9 mouse cellular contexts compared by ENCODE assay signal in the genomic region with DNA sequence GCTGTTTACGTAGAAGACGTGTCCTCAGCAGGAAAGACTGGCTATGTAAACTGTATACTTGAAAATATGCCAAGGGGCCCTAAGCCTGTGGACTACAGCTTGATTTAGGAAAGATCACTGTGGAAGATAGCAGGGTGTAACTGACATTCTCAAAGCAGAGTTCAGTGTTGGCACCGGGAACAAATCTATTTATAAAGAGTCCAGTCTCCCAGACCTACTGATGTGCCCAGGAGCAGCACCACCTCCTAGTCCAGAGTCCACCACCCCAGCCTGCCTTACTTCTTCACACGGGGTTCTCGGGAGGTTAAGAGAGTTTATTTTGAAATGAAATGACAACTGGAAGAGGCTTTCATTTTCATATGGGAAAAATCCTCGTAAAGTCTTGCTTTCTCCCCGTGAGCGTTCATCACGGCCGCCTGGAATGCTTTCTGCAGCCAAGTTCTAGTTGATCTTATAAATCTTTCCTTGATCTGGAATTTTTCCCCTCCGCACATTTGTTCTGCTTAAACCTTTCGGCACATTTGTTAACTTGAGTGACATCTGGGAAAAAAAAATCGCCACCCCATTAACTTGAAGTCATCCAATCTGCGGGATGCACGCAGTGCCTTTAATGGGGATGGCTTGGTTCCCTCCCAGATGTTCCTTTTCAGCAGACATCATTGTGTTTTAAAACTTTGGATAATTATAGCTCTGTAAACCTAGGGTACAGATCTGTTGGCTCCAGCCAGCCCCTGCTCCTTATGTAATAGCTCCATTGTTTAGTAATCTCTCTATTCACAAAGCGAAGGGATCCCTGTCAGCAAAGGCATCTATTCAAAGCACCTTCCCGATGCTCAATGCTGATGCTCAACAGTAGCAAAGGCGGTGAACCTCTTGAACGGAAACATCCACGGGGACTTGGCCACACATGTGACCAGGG.
DNase-seq lines count a peak whose midpoint lies in the region; ATAC-seq and TF ChIP-seq lines count a peak whose summit lies in the region.
"Had no signal": no experiment of that assay in that cellular context is flagged by ENCODE, and none has a peak within 500 bp of the region (broad histone marks: within the 10 kb centered on the region; RNA-seq: fewer than 3 reads in every experiment).

No protein-coding gene starts in this region.

- H3K4me1 ChIP-seq in heart, embryonic 10.5 days: peaks cover 54% of the 10 kb centered on the region
- peaks cover 6% of the 10 kb centered on the region; the same call in 1 of the 2 replicates for H3K4me1 ChIP-seq in midbrain, postnatal 0 days (ENCODE audit: insufficient read depth, low read length)
- H3K4me1 ChIP-seq in liver, embryonic 12.5 days: peaks cover 3% of the 10 kb centered on the region; the same call in 1 of the 2 replicates

- 64% methylated on average over 20 of the region's 20 CpGs for WGBS in heart, embryonic 10.5 days
- 21% methylated on average over 20 of the region's 20 CpGs for WGBS in midbrain, postnatal 0 days
- 67% methylated on average over 20 of the region's 20 CpGs for WGBS in liver, embryonic 12.5 days (ENCODE audit: insufficient replicate concordance)

- H3K9ac ChIP-seq in midbrain, postnatal 0 days (replicated peaks; ENCODE audit: low read length, poor library complexity, severe bottlenecking): no peak overlapping the region
- H3K9ac ChIP-seq in liver, embryonic 12.5 days: no peak overlapping the region

- H3K36me3 ChIP-seq in heart, embryonic 10.5 days: no peaks in the 10 kb centered on the region
- H3K36me3 ChIP-seq in midbrain, postnatal 0 days (ENCODE audit: insufficient read depth, low read length): no peaks in the 10 kb centered on the region
- no peaks in the 10 kb centered on the region for H3K36me3 ChIP-seq in liver, embryonic 12.5 days

- H3K4me3 ChIP-seq in heart, embryonic 10.5 days: no peak overlapping the region
- no peak overlapping the region for H3K4me3 ChIP-seq in midbrain, postnatal 0 days (ENCODE audit: low read depth, low read length)
- H3K4me3 ChIP-seq in liver, embryonic 12.5 days: no peak overlapping the region

- peak overlapping the region; percentile 84 for H3K27ac ChIP-seq in heart, embryonic 10.5 days
- no peak overlapping the region for H3K27ac ChIP-seq in midbrain, postnatal 0 days (ENCODE audit: low read depth, low read length)
- H3K27ac ChIP-seq in liver, embryonic 12.5 days: no peak overlapping the region

- DNase-seq in frontal cortex, postnatal 10 days (ENCODE audit: low spot score in 2 of 2): no peak
- DNase-seq in cerebellum, adult 9-11 months: peak; percentile 48
- DNase-seq in heart, embryonic 10.5 days (ENCODE audit: low spot score): no peak
- peak; percentile 72 for DNase-seq in kidney, postnatal 10 days
- no peak for DNase-seq in midbrain, postnatal 0 days (ENCODE audit: low spot score)
- DNase-seq in T-cell, adult 2 months (ENCODE audit: low spot score): no peak

- ATAC-seq in frontal cortex, adult (ENCODE audit: low TSS enrichment): peak; percentile 62
- ATAC-seq in midbrain, postnatal 0 days (ENCODE audit: low FRiP score): no peak
- ATAC-seq in liver, embryonic 12.5 days: no peak

- TF ChIP-seq CTCF in midbrain, postnatal 0 days (IDR thresholded peaks at IDR 0.05): no peak

- no peaks in the 10 kb centered on the region for H3K9me3 ChIP-seq in heart, embryonic 10.5 days
- no peaks in the 10 kb centered on the region for H3K9me3 ChIP-seq in midbrain, postnatal 0 days (ENCODE audit: low read length)
- H3K9me3 ChIP-seq in liver, embryonic 12.5 days (replicated peaks): no peaks in the 10 kb centered on the region

- peak overlapping the region; percentile 23 for H3K4me2 ChIP-seq in midbrain, postnatal 0 days (ENCODE audit: low read depth, low read length, poor library complexity, severe bottlenecking)
- H3K4me2 ChIP-seq in liver, embryonic 12.5 days: no peak overlapping the region

- no peaks in the 10 kb centered on the region for H3K27me3 ChIP-seq in heart, embryonic 10.5 days (ENCODE audit: insufficient read depth, poor library complexity, severe bottlenecking)
- no peaks in the 10 kb centered on the region for H3K27me3 ChIP-seq in midbrain, postnatal 0 days (ENCODE audit: insufficient read depth, low read length)
- H3K27me3 ChIP-seq in liver, embryonic 12.5 days (replicated peaks): peaks cover 4% of the 10 kb centered on the region; the same call in 1 of the 2 replicates
- H3K27me3 ChIP-seq: CH12.LX had no signal

Comparison
In these comparisons a context has a peak if more than half of its experiments do, and no peak if none do; other contexts are left out.
1. DNase-seq: peak in cerebellum, adult 9-11 months (single experiment) and kidney, postnatal 10 days (single experiment); none in frontal cortex, postnatal 10 days (0 of 2), heart, embryonic 10.5 days (single experiment), midbrain, postnatal 0 days (single experiment) and T-cell, adult 2 months (single experiment).